Mouse (Mus musculus): ENCODE measurements around the gene Lrrc3c. TPM values are rescaled to one million over a fixed set of nuclear protein-coding genes. Genes with fewer than 3 reads are reported as not detected.

The Lrrc3c gene
- polyA plus RNA-seq, 1 experiment from 2014 or later: not detected

GRCm38 (mm10) chr11:98640091-98640490 is 42.0 kb downstream of the Lrrc3c start:
- 77% methylated on average over 5 of the region's 5 CpGs for WGBS

GRCm38 (mm10) chr11:98644757-98645156 is 46.7 kb downstream of the Lrrc3c start:
- no peak overlapping the region for H3K4me3 ChIP-seq (ENCODE audit: low read length)
- H3K36me3 ChIP-seq (ENCODE audit: control insufficient read depth, insufficient read depth, low read length): no peaks in the 10 kb centered on the region
- ATAC-seq: no peak
- no peaks in the 10 kb centered on the region for H3K9me3 ChIP-seq (ENCODE audit: control insufficient read depth, low read length)
- H3K4me1 ChIP-seq (ENCODE audit: control insufficient read depth, insufficient read depth, low read depth, low read length): no peaks in the 10 kb centered on the region
- no peak overlapping the region for H3K9ac ChIP-seq (ENCODE audit: low read depth, low read length)
- no peak overlapping the region for H3K4me2 ChIP-seq (ENCODE audit: low read length)
- H3K27ac ChIP-seq (ENCODE audit: low read depth, low read length): no peak overlapping the region
- 87% methylated on average over 3 of the region's 3 CpGs for WGBS
- H3K27me3 ChIP-seq (replicated peaks; ENCODE audit: control insufficient read depth, insufficient read depth, low read length): no peaks in the 10 kb centered on the region

More at GRCm38 (mm10) chr11:98640091-98640490, 42.0 kb downstream of the Lrrc3c start:
- no peaks in the 10 kb centered on the region for H3K27me3 ChIP-seq (replicated peaks; ENCODE audit: control insufficient read depth, insufficient read depth, low read length)
- ATAC-seq: no peak
- H3K4me3 ChIP-seq (ENCODE audit: low read length): no peak overlapping the region
- H3K4me1 ChIP-seq (ENCODE audit: control insufficient read depth, insufficient read depth, low read depth, low read length): no peaks in the 10 kb centered on the region
- H3K9me3 ChIP-seq (ENCODE audit: control insufficient read depth, low read length): no peaks in the 10 kb centered on the region
- H3K27ac ChIP-seq (ENCODE audit: low read depth, low read length): no peak overlapping the region
- no peak overlapping the region for H3K4me2 ChIP-seq (ENCODE audit: low read length)
- H3K36me3 ChIP-seq (ENCODE audit: control insufficient read depth, insufficient read depth, low read length): no peaks in the 10 kb centered on the region
- H3K9ac ChIP-seq (ENCODE audit: low read depth, low read length): no peak overlapping the region

GRCm38 (mm10) chr11:98645946-98646345 is 47.9 kb downstream of the Lrrc3c start:
- Histone ChIP-seq H3K9me3 (ENCODE audit: control insufficient read depth, low read length) (no peaks in the 10 kb centered on the region), H3K4me3 (ENCODE audit: low read length) (no peak overlapping the region), H3K27ac (ENCODE audit: low read depth, low read length) (no peak overlapping the region), H3K4me1 (ENCODE audit: control insufficient read depth, insufficient read depth, low read depth, low read length) (no peaks in the 10 kb centered on the region), H3K9ac (ENCODE audit: low read depth, low read length) (no peak overlapping the region), H3K4me2 (ENCODE audit: low read length) (no peak overlapping the region), H3K27me3 (replicated peaks; ENCODE audit: control insufficient read depth, insufficient read depth, low read length) (no peaks in the 10 kb centered on the region), H3K36me3 (ENCODE audit: control insufficient read depth, insufficient read depth, low read length) (no peaks in the 10 kb centered on the region)
- no peak for ATAC-seq
- 77% methylated on average over 2 of the region's 2 CpGs for WGBS

GRCm38 (mm10) chr11:98646459-98646858 is 48.4 kb downstream of the Lrrc3c start, which contains the start of gene Gsdma2:
Gsdma2 (plus strand) TSS chr11:98646759.
- no peaks in the 10 kb centered on the region for H3K4me1 ChIP-seq (ENCODE audit: control insufficient read depth, insufficient read depth, low read depth, low read length)
- H3K9ac ChIP-seq (ENCODE audit: low read depth, low read length): no peak within 1 kb of the TSS
- ATAC-seq: no peak
- no peaks in the 10 kb centered on the region for H3K27me3 ChIP-seq (replicated peaks; ENCODE audit: control insufficient read depth, insufficient read depth, low read length)
- WGBS: 62% methylated on average over 2 of the region's 2 CpGs
- no peak within 1 kb of the TSS for H3K27ac ChIP-seq (ENCODE audit: low read depth, low read length)
- H3K4me3 ChIP-seq (ENCODE audit: low read length): no peak within 1 kb of the TSS
- no peak within 1 kb of the TSS for H3K4me2 ChIP-seq (ENCODE audit: low read length)
- no peaks in the 10 kb centered on the region for H3K9me3 ChIP-seq (ENCODE audit: control insufficient read depth, low read length)
- no peaks in the 10 kb centered on the region for H3K36me3 ChIP-seq (ENCODE audit: control insufficient read depth, insufficient read depth, low read length)

Other genes starting within 250 kb of the Lrrc3c start
- 7.7 and 9.3 TPM in 2 replicates for gene Ppp1r1b, start 249.9 kb upstream of the Lrrc3c start, polyA plus RNA-seq (2015; fragmentation: Nextera tagmentation; extraction: Ambion mirVana)
- 39.0 and 39.9 TPM in 2 replicates for gene Stard3, start 239.9 kb upstream of the Lrrc3c start, polyA plus RNA-seq (2015; fragmentation: Nextera tagmentation; extraction: Ambion mirVana)
- 0.16 and 1.7 TPM in 2 replicates for gene Tcap, start 214.5 kb upstream of the Lrrc3c start, polyA plus RNA-seq (2015; fragmentation: Nextera tagmentation; extraction: Ambion mirVana)
- gene Pnmt, start 211.8 kb upstream of the Lrrc3c start, polyA plus RNA-seq (2015; fragmentation: Nextera tagmentation; extraction: Ambion mirVana): 4.5 and 4.9 TPM in 2 replicates
- gene Pgap3, start 197.8 kb upstream of the Lrrc3c start, polyA plus RNA-seq (2015; fragmentation: Nextera tagmentation; extraction: Ambion mirVana): 8.2 and 9.3 TPM in 2 replicates
- 6.6 and 10.0 TPM in 2 replicates for gene Erbb2, start 185.8 kb upstream of the Lrrc3c start, polyA plus RNA-seq (2015; fragmentation: Nextera tagmentation; extraction: Ambion mirVana)
- 250 and 276 TPM in 2 replicates for gene Mien1, start 159.3 kb upstream of the Lrrc3c start, polyA plus RNA-seq (2015; fragmentation: Nextera tagmentation; extraction: Ambion mirVana)
- 1.3 and 2.5 TPM in 2 replicates for gene Grb7, start 151.9 kb upstream of the Lrrc3c start, polyA plus RNA-seq (2015; fragmentation: Nextera tagmentation; extraction: Ambion mirVana)
- gene Ikzf3, start 52.3 kb upstream of the Lrrc3c start, polyA plus RNA-seq (2015; fragmentation: Nextera tagmentation; extraction: Ambion mirVana): 0.35 and 0.45 TPM in 2 replicates
- 0.11 and 0.15 TPM in 2 replicates for gene Zpbp2, start 47.2 kb upstream of the Lrrc3c start, polyA plus RNA-seq (2015; fragmentation: Nextera tagmentation; extraction: Ambion mirVana)
- 117 and 124 TPM in 2 replicates for gene Ormdl3, start 10.9 kb upstream of the Lrrc3c start, polyA plus RNA-seq (2015; fragmentation: Nextera tagmentation; extraction: Ambion mirVana)
- 0.41 and 1.3 TPM in 2 replicates for gene Gm12355, start 27.4 kb downstream of the Lrrc3c start, polyA plus RNA-seq (2015; fragmentation: Nextera tagmentation; extraction: Ambion mirVana)
- not detected in 2 replicates for gene Gsdma3, start 28.1 kb downstream of the Lrrc3c start, polyA plus RNA-seq (2015; fragmentation: Nextera tagmentation; extraction: Ambion mirVana)
- gene Gsdma2, start 48.5 kb downstream of the Lrrc3c start, polyA plus RNA-seq (2015; fragmentation: Nextera tagmentation; extraction: Ambion mirVana): not detected in 2 replicates
- 0.08 TPM in 1 of 2 replicates, not detected in the other for gene Gsdma, start 66.1 kb downstream of the Lrrc3c start, polyA plus RNA-seq (2015; fragmentation: Nextera tagmentation; extraction: Ambion mirVana)
- 186 and 189 TPM in 2 replicates for gene Psmd3, start 84.3 kb downstream of the Lrrc3c start, polyA plus RNA-seq (2015; fragmentation: Nextera tagmentation; extraction: Ambion mirVana)
- not detected in 2 replicates for gene Csf3, start 103.0 kb downstream of the Lrrc3c start, polyA plus RNA-seq (2015; fragmentation: Nextera tagmentation; extraction: Ambion mirVana)
- 62.5 and 71.1 TPM in 2 replicates for gene Med24, start 131.1 kb downstream of the Lrrc3c start, polyA plus RNA-seq (2015; fragmentation: Nextera tagmentation; extraction: Ambion mirVana)
- gene Thra, start 142.3 kb downstream of the Lrrc3c start, polyA plus RNA-seq (2015; fragmentation: Nextera tagmentation; extraction: Ambion mirVana): 127 and 144 TPM in 2 replicates
- 4.9 and 5.6 TPM in 2 replicates for gene Nr1d1, start 177.0 kb downstream of the Lrrc3c start, polyA plus RNA-seq (2015; fragmentation: Nextera tagmentation; extraction: Ambion mirVana)
- 28.2 and 28.6 TPM in 2 replicates for gene Msl1, start 197.2 kb downstream of the Lrrc3c start, polyA plus RNA-seq (2015; fragmentation: Nextera tagmentation; extraction: Ambion mirVana)
- gene Casc3, start 206.6 kb downstream of the Lrrc3c start, polyA plus RNA-seq (2015; fragmentation: Nextera tagmentation; extraction: Ambion mirVana): 41.7 and 49.2 TPM in 2 replicates
- 11.6 and 13.0 TPM in 2 replicates for gene Rapgefl1, start 238.5 kb downstream of the Lrrc3c start, polyA plus RNA-seq (2015; fragmentation: Nextera tagmentation; extraction: Ambion mirVana)

Measured in hindbrain, embryonic 16.5 days (tissue).